Mouse (Mus musculus) spleen, postnatal 14 days (tissue): ENCODE results near the gene Setd1a.
"Not testable (repeated sequence)": the region's sequence is repeated elsewhere in the genome, so short reads cannot be mapped to it uniquely, and the experiment has no call there.

ENCODE experiments used
- DNase-seq, 2 experiments: peaks; one replicate each; pipeline ENCODE4 v3.0.0; 2021 to 2022; ENCODE audit warnings: low spot score in 2 of 2

The Setd1a gene

GRCm38 (mm10) chr7:127837878-127838277, 61.4 kb downstream of the Setd1a start:
- DNase-seq, result not testable (repeated sequence)

DNA sequence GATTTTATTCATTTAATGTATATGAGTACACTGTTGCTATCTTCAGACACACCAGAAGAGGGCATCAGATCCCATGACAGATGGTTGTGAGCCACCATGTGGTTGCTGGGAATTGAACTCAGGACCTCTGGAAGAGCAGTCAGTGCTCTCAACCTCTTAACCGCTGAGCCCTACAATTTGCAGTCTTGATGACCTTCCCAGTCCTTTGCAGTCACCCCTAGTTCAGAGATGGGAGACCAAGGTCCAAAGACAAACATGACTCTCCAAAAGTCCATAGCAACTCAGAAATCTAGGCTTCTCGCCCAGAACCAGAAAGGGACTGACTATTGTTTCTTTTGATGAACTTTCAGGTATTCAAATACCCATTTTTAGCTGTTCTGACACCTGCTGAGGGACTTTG, 63.6 kb downstream of the Setd1a start:
- not testable (repeated sequence) for DNase-seq

DNA sequence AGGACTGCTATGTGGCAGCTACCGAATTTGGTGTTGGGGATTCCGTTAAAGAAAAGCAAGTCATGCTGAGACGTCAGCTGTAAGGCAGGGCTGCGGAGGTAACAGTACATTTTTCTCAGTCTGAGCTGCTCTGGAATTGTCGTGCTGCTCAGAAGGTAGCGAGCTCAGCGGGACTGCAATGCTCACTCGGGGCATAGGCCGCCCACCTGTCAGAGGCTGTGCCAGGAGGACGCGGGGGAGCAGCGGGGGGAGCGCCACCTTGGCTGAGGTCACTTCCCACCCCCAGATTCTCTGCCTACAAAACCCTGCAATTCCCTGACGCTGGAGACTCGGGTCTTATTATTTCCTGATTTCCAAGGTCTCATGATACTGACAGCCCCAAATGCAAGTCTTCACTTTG, 64.4 kb downstream of the Setd1a start:
- peak in 1 of 2 experiments; percentile 15 for DNase-seq

- DNase-seq, result peak; percentile 73 to 81
These were observed 65.0 kb downstream of the Setd1a start for GRCm38 (mm10) chr7:127841340-127842000.

- peak; percentile 54 to 73 for DNase-seq
These were observed 65.7 kb downstream of the Setd1a start for GRCm38 (mm10) chr7:127842001-127842718.
